Mouse (Mus musculus) ES-Bruce4 (cell line): ENCODE results near the gene Mturn.

ENCODE experiments used
- CTCF ChIP-seq: IDR thresholded peaks from one replicate; pipeline ENCODE4 v1.8.1; 2011; ENCODE audit warnings: low read depth, low read length
- POLR2A ChIP-seq: IDR thresholded peaks from one replicate; pipeline ENCODE4 v1.8.1; 2011; ENCODE audit warnings: low read length; ENCODE audit not compliant: insufficient read depth

DNA sequence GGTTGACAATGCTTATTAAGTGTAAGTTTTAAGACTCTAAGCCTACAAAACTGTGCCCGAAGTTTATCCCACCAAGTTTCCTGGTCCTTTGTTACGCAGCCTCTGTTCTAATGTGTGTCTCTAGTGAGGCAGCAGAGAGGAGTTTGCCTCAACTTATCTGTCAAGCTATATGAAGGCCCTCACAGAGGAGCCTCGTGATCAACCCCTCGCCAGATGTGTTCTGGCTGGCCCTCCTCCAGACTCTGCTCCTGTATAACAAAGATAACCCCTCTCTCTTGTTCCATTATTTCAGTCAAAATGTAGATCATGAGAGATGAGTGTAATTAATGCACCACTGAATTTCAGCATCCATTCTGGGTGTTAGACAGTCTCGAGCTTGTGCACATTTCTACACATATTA lies 1.7 kb upstream of the Mturn start:
- TF ChIP-seq CTCF: no peak
- no peak for TF ChIP-seq POLR2A
